Mouse (Mus musculus): ENCODE results near the gene Gm13103.
"Not testable (repeated sequence)": the region's sequence is repeated elsewhere in the genome, so short reads cannot be mapped to it uniquely, and the experiment has no call there.

Gene Gm13103

GRCm38 (mm10) chr4:143846197-143846596 is at the start of gene Gm13103:
Gene Gm13103, plus strand, starts transcription at chr4:143846497.
- DNase-seq (ENCODE audit: low spot score in 2 of 2), result not testable (repeated sequence)

GRCm38 (mm10) chr4:143815993-143816392 is 30.3 kb upstream of the Gm13103 start, which contains the start of gene Gm13084:
Gene Gm13084, minus strand, starts transcription at chr4:143816093.
- DNase-seq (ENCODE audit: low spot score in 2 of 2), result no peak

GRCm38 (mm10) chr4:143882371-143882770 is 36.1 kb downstream of the Gm13103 start:
- DNase-seq (ENCODE audit: low spot score in 2 of 2), result not testable (repeated sequence)

GRCm38 (mm10) chr4:143894406-143894805 is 48.1 kb downstream of the Gm13103 start:
- DNase-seq (ENCODE audit: low spot score in 2 of 2), result not testable (repeated sequence)

DNA sequence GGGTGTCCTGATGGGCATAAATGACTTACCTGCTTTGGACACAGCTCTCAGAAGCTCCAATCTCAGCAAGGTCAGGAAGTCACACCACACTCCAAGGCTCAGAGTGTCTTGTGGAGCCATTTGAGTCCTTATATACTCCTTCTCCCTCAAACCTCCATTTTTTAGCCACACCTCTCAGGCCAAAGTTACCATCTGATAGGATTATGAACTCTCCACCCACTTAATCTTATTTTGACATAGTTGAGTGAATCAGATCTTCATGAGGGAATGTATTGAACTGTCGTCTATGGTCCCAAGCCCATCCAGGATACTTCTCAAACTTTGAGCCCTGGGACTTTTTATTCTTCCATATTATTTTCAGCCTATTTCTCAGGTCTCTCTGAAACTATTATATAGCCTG is 54.0 kb downstream of the Gm13103 start, which contains the start of gene Pramef6:
Gene Pramef6 (minus strand): TSS at position 101 of the 400 bp plus-strand sequence.
- not testable (repeated sequence) for DNase-seq (ENCODE audit: low spot score in 2 of 2)
